Mouse (Mus musculus): ENCODE data around the gene Tsnax.

- TF ChIP-seq CTCF (IDR thresholded peaks at IDR 0.05) (no peak), EP300 (IDR thresholded peaks at IDR 0.05) (no peak)
These were observed 31.1 kb downstream of the Tsnax start for GRCm38 (mm10) chr8:125043935-125044334.
